Mouse (Mus musculus) midbrain, embryonic 14.5 days (tissue): ENCODE measurements around the gene Hist1h2bg. TPM values are rescaled to one million over a fixed set of nuclear protein-coding genes. Genes with fewer than 3 reads are reported as not detected.
A peak's percentile ranks its signal among the peaks of the same experiment; 100 is the strongest.
"Not testable (repeated sequence)": the region's sequence is repeated elsewhere in the genome, so short reads cannot be mapped to it uniquely, and the experiment has no call there.

Experiments used
- ATAC-seq: fragments of 200-750 bp; cut with Nextera tagmentation; 2 replicates; pipeline ENCODE4 v1.8.0; 2017; ENCODE audit warnings: moderate number of reproducible peaks, moderate library complexity; ENCODE audit not compliant: low FRiP score, low TSS enrichment
- DNase-seq: peaks from one replicate; pipeline ENCODE4 v3.0.0-alpha.2; 2015
- H3K27ac ChIP-seq: fragments of 300-500 bp; sonication (generic); replicated peaks from 2 replicates; pipeline ENCODE4 v1.5.1; 2014; ENCODE audit warnings: mild to moderate bottlenecking, low read depth, low read length, moderate library complexity
- H3K27me3 ChIP-seq: fragments of 300-500 bp; sonication (generic); 2 replicates; pipeline ENCODE4 v1.6.1; 2014; ENCODE audit warnings: low read length, control low read depth, mixed read lengths; ENCODE audit not compliant: control insufficient read depth, insufficient read depth
- H3K36me3 ChIP-seq: fragments of 300-500 bp; sonication (generic); 2 replicates; pipeline ENCODE4 v1.6.1; 2014; ENCODE audit warnings: low read length, control low read depth; ENCODE audit not compliant: control insufficient read depth, insufficient read depth
- H3K4me1 ChIP-seq: fragments of 300-500 bp; sonication (generic); 2 replicates; pipeline ENCODE4 v1.6.1; 2014; ENCODE audit warnings: mild to moderate bottlenecking, antibody characterized with exemption, low read length, control low read depth; ENCODE audit not compliant: control insufficient read depth, insufficient read depth
- H3K4me2 ChIP-seq: fragments of 300-500 bp; sonication (generic); 2 replicates; pipeline ENCODE4 v1.6.1; 2014; ENCODE audit warnings: mild to moderate bottlenecking, low read length, moderate library complexity
- H3K4me3 ChIP-seq: fragments of 300-500 bp; sonication (generic); replicated peaks from 2 replicates; pipeline ENCODE4 v1.5.1; 2014; ENCODE audit warnings: low read depth, low read length
- H3K9ac ChIP-seq: fragments of 300-500 bp; sonication (generic); replicated peaks from 2 replicates; pipeline ENCODE4 v1.6.1; 2014; ENCODE audit warnings: mild to moderate bottlenecking, low read length, moderate library complexity
- H3K9me3 ChIP-seq: fragments of 300-500 bp; sonication (generic); 2 replicates; pipeline ENCODE4 v1.6.1; 2016; ENCODE audit warnings: low read length, control low read depth, mixed read lengths; ENCODE audit not compliant: control insufficient read depth
- WGBS: fragments of 180-500 bp; shearing (Covaris S2); extraction: QIAGEN DNeasy Blood & Tissue Kit; methylation state at CpG from one replicate; pipeline ENCODE4 v1.1.7; 2014; 5-methylcytosine and 5-hydroxymethylcytosine counted together
- polyA plus RNA-seq: library from polyadenylated mRNA; unstranded; fragments of >200 nt; fragmentation: Nextera tagmentation; extraction: Ambion mirVana; gene quantifications from 2 replicates; pipeline ENCODE4 v1.2.1, GENCODE M21; 2014

The Hist1h2bg gene
- polyA plus RNA-seq, 1 experiment from 2014 or later = 1.4 TPM

DNA sequence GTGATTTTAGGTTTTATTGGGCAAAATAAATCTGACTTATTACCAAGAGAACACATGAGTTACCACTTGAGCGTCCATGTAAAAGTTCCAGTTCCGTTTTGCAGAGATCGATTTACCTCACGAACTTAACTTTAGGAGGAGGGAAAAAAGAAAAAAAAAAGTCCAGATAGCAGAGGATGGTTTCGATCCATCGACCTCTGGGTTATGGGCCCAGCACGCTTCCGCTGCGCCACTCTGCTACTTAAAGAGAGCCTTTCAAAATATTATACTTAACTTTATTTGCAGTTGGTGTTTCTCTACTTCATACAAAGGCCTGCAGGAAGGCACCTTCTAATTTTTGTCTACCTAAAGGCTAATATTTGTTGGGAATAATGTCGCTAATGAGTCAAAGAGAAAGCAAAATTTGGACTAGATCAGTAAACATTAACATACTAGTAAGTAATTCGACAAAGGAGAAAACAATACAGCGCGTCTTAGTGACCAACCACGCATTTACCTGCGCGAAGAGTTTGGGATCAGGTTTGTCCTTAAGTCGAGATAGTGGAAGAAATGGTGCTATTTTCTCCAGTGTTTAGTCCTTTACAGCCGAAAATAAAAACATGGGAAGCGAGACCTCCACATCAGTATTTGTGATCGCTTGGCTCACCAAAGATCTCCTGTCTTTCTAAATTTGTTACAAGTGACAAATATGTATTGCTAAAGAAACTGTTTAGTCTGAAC is 40.9 kb upstream of the Hist1h2bg start:
- DNase-seq (peak; percentile 81), ATAC-seq (peak; percentile 5; the same call in 1 of the 2 replicates)
- H3K27ac ChIP-seq = peak overlapping the region; percentile 93
- peak overlapping the region; percentile 63 for H3K4me3 ChIP-seq
- H3K27me3 ChIP-seq = no peaks in the 10 kb centered on the region
- WGBS = under 1% methylated on average over 20 of the region's 20 CpGs
- no peaks in the 10 kb centered on the region for H3K36me3 ChIP-seq
- peak overlapping the region; percentile 79 for H3K4me2 ChIP-seq
- H3K4me1 ChIP-seq = peaks cover 37% of the 10 kb centered on the region
- H3K9ac ChIP-seq = peak overlapping the region; percentile 68
- H3K9me3 ChIP-seq = no peaks in the 10 kb centered on the region

DNA sequence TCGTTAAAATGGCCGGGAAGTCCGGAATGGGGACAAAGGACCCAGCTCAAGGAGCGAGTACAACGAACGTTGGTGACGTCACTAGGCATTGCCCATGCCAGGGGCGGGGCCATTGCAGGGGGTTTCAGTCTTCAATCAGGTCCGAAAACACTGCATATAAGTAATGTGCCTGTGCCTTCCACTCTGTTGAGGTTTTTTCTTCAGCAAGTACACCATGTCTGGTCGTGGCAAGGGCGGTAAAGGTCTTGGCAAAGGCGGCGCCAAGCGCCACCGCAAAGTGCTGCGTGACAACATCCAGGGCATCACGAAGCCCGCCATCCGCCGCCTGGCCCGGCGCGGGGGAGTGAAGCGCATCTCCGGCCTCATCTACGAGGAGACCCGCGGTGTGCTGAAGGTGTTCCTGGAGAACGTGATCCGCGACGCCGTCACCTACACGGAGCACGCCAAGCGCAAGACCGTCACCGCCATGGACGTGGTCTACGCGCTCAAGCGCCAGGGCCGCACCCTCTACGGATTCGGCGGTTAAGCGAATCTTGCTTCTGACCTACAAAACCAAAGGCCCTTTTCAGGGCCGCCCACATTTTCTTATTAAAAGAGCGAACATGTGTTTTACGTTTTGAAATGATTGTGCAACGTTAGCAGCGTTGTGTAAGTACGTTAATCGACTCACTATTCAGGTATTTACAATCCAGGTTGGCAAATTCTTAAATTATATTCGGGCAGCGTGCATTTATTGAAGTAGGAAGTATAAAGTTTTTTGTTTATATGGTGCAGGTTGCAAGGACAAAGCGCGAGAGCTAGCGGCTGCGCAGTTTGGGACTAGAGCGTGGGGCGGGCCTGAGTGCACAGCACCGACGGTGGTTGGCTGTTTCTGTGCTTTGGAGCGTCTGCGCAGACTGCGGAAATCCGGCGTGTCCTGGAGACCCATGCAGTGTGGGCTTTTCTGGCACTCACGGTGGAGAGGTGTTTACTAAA is 40.0 kb upstream of the Hist1h2bg start, which contains the start of gene Hist1h4h:
Gene Hist1h4h (plus strand): TSS at position 150 of the 975 bp plus-strand sequence.
- H3K27ac ChIP-seq = peak within 1 kb of the TSS; percentile 93
- H3K4me2 ChIP-seq = peak within 1 kb of the TSS; percentile 79
- H3K36me3 ChIP-seq = no peaks in the 10 kb centered on the region
- DNase-seq (peak; percentile 100), ATAC-seq (peak; percentile 87)
- WGBS = under 1% methylated on average over 59 of the region's 70 CpGs
- H3K4me3 ChIP-seq = peak within 1 kb of the TSS; percentile 63
- H3K9me3 ChIP-seq = no peaks in the 10 kb centered on the region
- H3K9ac ChIP-seq = peak within 1 kb of the TSS; percentile 68
- peaks cover 37% of the 10 kb centered on the region for H3K4me1 ChIP-seq
- H3K27me3 ChIP-seq = no peaks in the 10 kb centered on the region

DNA sequence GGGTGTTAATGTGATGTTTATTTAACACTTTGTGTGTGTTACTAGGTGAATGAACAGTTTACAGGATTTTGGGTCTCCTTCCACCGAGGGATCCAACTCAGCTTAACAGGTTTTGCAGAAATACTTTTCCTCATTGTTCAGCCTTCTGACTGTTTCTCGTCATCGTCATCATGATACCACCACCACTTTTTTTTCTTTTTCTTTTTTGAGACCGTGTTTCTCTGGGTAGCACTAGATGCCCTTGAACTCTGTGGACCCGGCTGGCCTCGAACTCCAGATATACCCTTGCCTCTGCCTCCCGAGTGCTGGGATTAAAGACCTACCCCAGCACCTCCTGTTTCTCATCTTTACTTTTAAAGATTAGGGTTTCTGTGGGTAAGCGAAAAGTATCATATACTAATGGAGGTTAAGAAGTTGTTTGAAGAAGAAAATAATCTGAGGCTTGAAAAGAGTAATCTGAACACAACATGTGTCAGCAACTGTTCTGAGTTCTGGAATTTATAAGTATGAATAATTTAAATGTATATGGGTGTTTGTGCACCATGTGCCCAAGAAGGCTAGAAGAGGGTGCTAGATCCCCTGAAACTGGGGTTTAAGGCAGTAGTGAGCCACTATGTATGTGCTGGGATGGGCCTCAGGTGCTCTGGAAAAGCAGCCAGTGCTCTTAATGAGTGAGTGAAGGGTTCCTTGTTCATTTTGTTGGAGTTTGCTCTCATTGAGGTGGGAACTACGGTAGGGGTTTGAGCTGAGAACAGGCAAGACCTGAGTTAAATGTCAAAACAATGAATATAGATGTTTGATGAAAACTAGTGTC is 38.7 kb upstream of the Hist1h2bg start:
- peak overlapping the region; percentile 93 for H3K27ac ChIP-seq
- DNase-seq (no peak), ATAC-seq (no peak)
- H3K4me3 ChIP-seq = peak overlapping the region; percentile 63
- H3K4me2 ChIP-seq = peak overlapping the region; percentile 79
- 23% methylated on average over 9 of the region's 9 CpGs for WGBS
- no peaks in the 10 kb centered on the region for H3K9me3 ChIP-seq
- H3K27me3 ChIP-seq = no peaks in the 10 kb centered on the region
- peak overlapping the region; percentile 68; the same call in 1 of the 2 replicates for H3K9ac ChIP-seq
- H3K4me1 ChIP-seq = peaks cover 38% of the 10 kb centered on the region
- no peaks in the 10 kb centered on the region for H3K36me3 ChIP-seq

DNA sequence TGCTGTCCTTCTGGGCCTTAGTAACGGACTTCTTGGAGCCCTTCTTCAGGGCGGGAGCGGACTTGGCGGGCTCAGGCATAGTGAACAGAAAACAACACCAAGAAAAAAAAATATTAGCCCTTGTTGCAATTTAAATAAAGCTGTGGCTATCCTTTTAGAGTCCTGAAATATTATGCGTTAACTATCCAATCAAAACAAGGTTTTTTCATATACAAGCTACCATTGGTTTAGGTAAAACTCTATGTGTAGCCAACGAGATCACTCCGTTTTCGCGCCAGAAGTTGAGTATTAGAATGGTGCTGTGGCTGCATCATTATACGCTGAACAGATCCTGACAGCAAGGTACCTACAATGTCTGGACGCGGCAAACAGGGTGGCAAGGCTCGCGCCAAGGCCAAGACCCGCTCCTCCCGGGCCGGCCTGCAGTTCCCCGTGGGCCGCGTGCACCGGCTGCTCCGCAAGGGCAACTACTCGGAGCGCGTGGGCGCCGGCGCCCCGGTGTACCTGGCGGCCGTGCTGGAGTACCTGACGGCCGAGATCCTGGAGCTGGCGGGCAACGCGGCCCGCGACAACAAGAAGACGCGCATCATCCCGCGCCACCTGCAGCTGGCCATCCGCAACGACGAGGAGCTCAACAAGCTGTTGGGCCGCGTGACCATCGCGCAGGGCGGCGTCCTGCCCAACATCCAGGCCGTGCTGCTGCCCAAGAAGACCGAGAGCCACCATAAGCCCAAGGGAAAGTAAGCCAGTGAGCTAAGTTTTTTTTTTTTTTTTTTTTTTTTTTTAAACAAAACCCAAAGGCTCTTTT is 37.4 kb upstream of the Hist1h2bg start, which contains the start of gene Hist1h2af:
Gene Hist1h2af (plus strand): TSS at position 347 of the 808 bp plus-strand sequence.
- DNase-seq = peak; percentile 93
- H3K27me3 ChIP-seq, H3K9me3 ChIP-seq, H3K36me3 ChIP-seq: not testable (repeated sequence)
- peak within 1 kb of the TSS; percentile 78 for H3K27ac ChIP-seq
- peak within 1 kb of the TSS; percentile 37; the same call in 1 of the 2 replicates for H3K9ac ChIP-seq
- peak; percentile 28; the same call in 1 of the 2 replicates for ATAC-seq
- H3K4me1 ChIP-seq = peaks cover 38% of the 10 kb centered on the region
- H3K4me3 ChIP-seq = peak within 1 kb of the TSS; percentile 63
- WGBS = under 1% methylated on average over 26 of the region's 53 CpGs
- peak within 1 kb of the TSS; percentile 79 for H3K4me2 ChIP-seq

DNA sequence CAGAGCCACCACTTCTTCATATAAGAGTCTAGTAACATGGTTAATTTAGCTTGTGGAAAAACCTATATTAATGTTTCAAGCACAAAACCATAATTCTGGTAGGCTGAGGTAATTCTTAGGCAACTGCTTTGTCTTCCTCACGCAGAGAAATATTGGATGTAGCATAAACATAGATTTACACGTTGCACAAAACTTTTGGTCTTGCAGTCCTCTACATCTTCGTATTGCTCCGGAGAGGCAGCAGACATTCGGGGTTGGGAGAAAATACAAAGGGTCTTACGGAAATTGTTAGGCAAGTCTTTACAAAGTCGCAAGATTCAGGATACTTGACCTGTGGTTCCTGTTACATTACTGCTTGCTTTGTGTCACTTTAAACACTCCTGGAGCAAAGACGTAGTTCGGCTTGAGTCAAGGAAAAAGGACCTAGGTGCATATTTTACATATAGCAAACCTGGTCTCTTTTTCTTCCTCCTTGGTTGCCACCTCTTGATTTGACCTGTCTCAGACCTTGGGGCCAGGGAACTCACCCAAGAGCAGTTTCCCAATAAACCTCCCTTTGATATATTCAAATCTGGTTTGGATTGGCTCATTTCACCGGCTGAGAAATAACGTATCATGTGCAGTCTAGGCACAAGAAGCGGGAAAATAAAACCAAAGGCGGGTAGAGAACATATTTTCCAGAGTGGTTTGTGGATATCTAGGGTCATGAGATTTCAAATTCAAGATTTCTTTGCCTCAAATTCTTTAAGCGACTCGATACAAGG is 36.6 kb upstream of the Hist1h2bg start:
- H3K36me3 ChIP-seq = no peaks in the 10 kb centered on the region
- no peaks in the 10 kb centered on the region for H3K27me3 ChIP-seq
- peak overlapping the region; percentile 6; the same call in 1 of the 2 replicates for H3K27ac ChIP-seq
- no peaks in the 10 kb centered on the region for H3K9me3 ChIP-seq
- H3K4me1 ChIP-seq = peaks cover 37% of the 10 kb centered on the region
- no peak for ATAC-seq
- H3K4me3 ChIP-seq = peak overlapping the region; percentile 45
- DNase-seq = no peak
- WGBS = under 1% methylated on average over 15 of the region's 15 CpGs
- peak overlapping the region; percentile 79 for H3K4me2 ChIP-seq
- peak overlapping the region; percentile 24; the same call in 1 of the 2 replicates for H3K9ac ChIP-seq

DNA sequence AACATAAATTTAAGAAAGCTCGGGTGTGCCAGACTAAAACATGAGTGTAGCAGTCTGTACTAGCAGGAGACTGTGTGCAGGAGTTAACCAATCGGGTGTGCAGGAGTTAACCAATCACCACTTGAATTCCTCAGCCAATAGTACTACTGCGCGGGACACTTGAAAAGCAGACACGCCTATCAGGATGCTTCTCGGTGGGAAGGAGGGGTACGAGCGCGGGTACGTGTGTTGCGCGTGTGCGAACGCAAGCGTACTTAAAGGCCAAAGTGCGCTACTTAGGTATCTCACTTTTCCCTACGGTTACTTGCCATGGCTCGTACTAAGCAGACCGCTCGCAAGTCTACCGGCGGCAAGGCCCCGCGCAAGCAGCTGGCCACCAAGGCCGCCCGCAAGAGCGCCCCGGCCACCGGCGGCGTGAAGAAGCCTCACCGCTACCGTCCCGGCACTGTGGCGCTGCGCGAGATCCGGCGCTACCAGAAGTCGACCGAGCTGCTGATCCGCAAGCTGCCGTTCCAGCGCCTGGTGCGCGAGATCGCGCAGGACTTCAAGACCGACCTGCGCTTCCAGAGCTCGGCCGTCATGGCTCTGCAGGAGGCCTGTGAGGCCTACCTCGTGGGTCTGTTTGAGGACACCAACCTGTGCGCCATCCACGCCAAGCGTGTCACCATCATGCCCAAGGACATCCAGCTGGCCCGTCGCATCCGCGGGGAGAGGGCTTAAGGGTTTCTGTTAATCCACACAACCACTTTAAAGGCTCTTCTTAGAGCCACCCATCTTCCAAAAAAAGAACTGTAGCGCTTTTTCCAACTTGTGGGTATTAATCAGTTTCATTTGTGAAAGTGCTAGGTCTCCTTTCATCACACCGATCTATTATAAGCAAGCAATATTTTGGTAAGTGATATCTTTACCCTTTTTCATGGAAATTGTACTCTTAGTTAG is 35.8 kb upstream of the Hist1h2bg start, which contains the start of gene Hist1h3g:
Gene Hist1h3g (plus strand): TSS at position 286 of the 939 bp plus-strand sequence.
- peak within 1 kb of the TSS; percentile 79 for H3K4me2 ChIP-seq
- ATAC-seq (peak; percentile 90), DNase-seq (peak; percentile 95)
- peak within 1 kb of the TSS; percentile 24; the same call in 1 of the 2 replicates for H3K9ac ChIP-seq
- not testable (repeated sequence) for H3K9me3 ChIP-seq, H3K36me3 ChIP-seq, H3K27me3 ChIP-seq
- WGBS = under 1% methylated on average over 48 of the region's 62 CpGs
- H3K4me1 ChIP-seq = peaks cover 33% of the 10 kb centered on the region
- H3K27ac ChIP-seq = peak within 1 kb of the TSS; percentile 6; the same call in 1 of the 2 replicates
- H3K4me3 ChIP-seq = peak within 1 kb of the TSS; percentile 45
